ENCODE assay signal across 9 mouse cellular contexts in the genomic region with DNA sequence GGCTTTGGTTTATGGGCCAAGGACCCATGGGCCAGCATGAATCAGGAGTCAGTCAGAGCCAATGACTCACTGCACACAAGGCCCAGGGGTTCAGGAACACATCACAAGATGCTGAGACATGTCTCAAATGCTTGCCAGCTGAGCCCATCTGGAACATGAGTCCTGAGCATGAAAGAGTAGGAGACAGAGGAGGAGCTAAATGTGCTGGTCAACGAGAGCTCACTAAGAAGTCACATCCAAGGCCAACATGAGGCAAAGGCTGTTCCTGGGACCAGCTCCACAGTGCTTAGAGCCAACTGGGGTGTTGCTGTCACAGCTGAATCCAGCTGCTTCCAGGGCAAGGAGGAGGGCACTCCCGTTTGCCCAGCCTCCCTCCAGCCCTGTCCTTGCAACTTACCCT.
DNase-seq lines count a peak whose midpoint lies in the region; ATAC-seq and TF ChIP-seq lines count a peak whose summit lies in the region.
"Had no signal": no experiment of that assay in that cellular context is flagged by ENCODE, and none has a peak within 500 bp of the region (broad histone marks: within the 10 kb centered on the region; RNA-seq: fewer than 3 reads in every experiment).

No protein-coding gene starts in this region.

- no peak for TF ChIP-seq CTCF in kidney, adult 2 months (conservative IDR thresholded peaks at IDR 0.05; ENCODE audit: insufficient read depth, insufficient read length, low read depth, low read length)
- no peak for TF ChIP-seq CTCF in liver, postnatal 0 days (IDR thresholded peaks at IDR 0.05; ENCODE audit: low read depth)

- 49% methylated on average over 2 of the region's 2 CpGs for WGBS in kidney, adult 2 months
- WGBS in liver, postnatal 0 days (ENCODE audit: insufficient replicate concordance), result 50% methylated on average over 2 of the region's 2 CpGs

- no peaks in the 10 kb centered on the region for H3K36me3 ChIP-seq in kidney, adult 2 months (ENCODE audit: control insufficient read depth, insufficient read depth, low read length)
- no peaks in the 10 kb centered on the region for H3K36me3 ChIP-seq in liver, postnatal 0 days (replicated peaks; ENCODE audit: insufficient read depth, low read length)

- no peak for TF ChIP-seq POLR2A in kidney, adult 2 months (IDR thresholded peaks at IDR 0.05; ENCODE audit: low read depth, low read length)

- H3K4me3 ChIP-seq in kidney, adult 2 months (ENCODE audit: insufficient read depth, low read depth, low read length), result no peak overlapping the region
- no peak overlapping the region for H3K4me3 ChIP-seq in liver, postnatal 0 days (ENCODE audit: low read depth, low read length)
- H3K4me3 ChIP-seq: megakaryocyte, embryonic 14.5 days had no signal

- H3K4me2 ChIP-seq in liver, postnatal 0 days (ENCODE audit: low read depth, low read length), result no peak overlapping the region

- no peak for ATAC-seq in liver, postnatal 0 days

- peak; percentile 83 for DNase-seq in adrenal gland, postnatal 10 days
- DNase-seq in gastrocnemius, postnatal 25 days, result peak; percentile 89
- peak; percentile 75 for DNase-seq in kidney, adult 2 months
- DNase-seq in lung, postnatal 4 days, result peak; percentile 78 to 93
- DNase-seq in embryo, embryonic 11 days, result no peak
- no peak for DNase-seq in liver, postnatal 0 days
- no peak for DNase-seq in layer of hippocampus, adult 9-10 months (ENCODE audit: low spot score)
- no peak for DNase-seq in thymus, postnatal 25 days

- H3K9me3 ChIP-seq in liver, postnatal 0 days (ENCODE audit: low read length), result no peaks in the 10 kb centered on the region
- H3K9me3 ChIP-seq: megakaryocyte, embryonic 14.5 days had no signal

- H3K27me3 ChIP-seq in kidney, adult 2 months (replicated peaks; ENCODE audit: control insufficient read depth, insufficient read depth, low read length), result no peaks in the 10 kb centered on the region
- H3K27me3 ChIP-seq in liver, postnatal 0 days (ENCODE audit: insufficient read depth, low read length), result no peaks in the 10 kb centered on the region

- H3K4me1 ChIP-seq in kidney, adult 2 months (ENCODE audit: control insufficient read depth, insufficient read depth, low read length), result no peaks in the 10 kb centered on the region
- H3K4me1 ChIP-seq in liver, postnatal 0 days (ENCODE audit: insufficient read depth), result no peaks in the 10 kb centered on the region

- H3K9ac ChIP-seq in liver, postnatal 0 days (replicated peaks), result no peak overlapping the region

- TF ChIP-seq EP300 in liver, postnatal 0 days (IDR thresholded peaks at IDR 0.05; ENCODE audit: low read depth), result no peak

- H3K27ac ChIP-seq in kidney, adult 2 months (ENCODE audit: insufficient read depth, low read depth, low read length), result peak overlapping the region; percentile 13; the same call in 1 of the 2 replicates
- no peak overlapping the region for H3K27ac ChIP-seq in liver, postnatal 0 days (ENCODE audit: low read depth)

Comparison
In these comparisons a context has a peak if more than half of its experiments do, and no peak if none do; other contexts are left out.
1. DNase-seq: peak in adrenal gland, postnatal 10 days (single experiment), gastrocnemius, postnatal 25 days (single experiment), kidney, adult 2 months (single experiment) and lung, postnatal 4 days (2 of 2); none in embryo, embryonic 11 days (single experiment), liver, postnatal 0 days (single experiment), layer of hippocampus, adult 9-10 months (single experiment) and thymus, postnatal 25 days (single experiment).